In genomic region chr5:21283356-21284062, GRCm38 (mm10) we compare ENCODE assay signal across 14 mouse cellular contexts.
DNase-seq lines count a peak whose midpoint lies in the region; ATAC-seq and TF ChIP-seq lines count a peak whose summit lies in the region.
"Had no signal": no experiment of that assay in that cellular context is flagged by ENCODE, and none has a peak within 500 bp of the region (broad histone marks: within the 10 kb centered on the region; RNA-seq: fewer than 3 reads in every experiment).

No protein-coding gene starts in this region.

- WGBS in midbrain, embryonic 11.5 days = 91% methylated on average over 12 of the region's 12 CpGs
- 92% methylated on average over 12 of the region's 12 CpGs for WGBS in midbrain, embryonic 15.5 days

- no peaks in the 10 kb centered on the region for H3K36me3 ChIP-seq in midbrain, embryonic 11.5 days (ENCODE audit: control insufficient read depth, insufficient read depth, low read length)
- no peaks in the 10 kb centered on the region for H3K36me3 ChIP-seq in midbrain, embryonic 15.5 days (replicated peaks)
- H3K36me3 ChIP-seq: embryonic facial prominence, embryonic 10.5 days; heart, embryonic 15.5 days; midbrain, embryonic 10.5 days had no signal

- H3K9ac ChIP-seq in midbrain, embryonic 11.5 days (ENCODE audit: low read length) = no peak overlapping the region
- H3K9ac ChIP-seq in midbrain, embryonic 15.5 days = no peak overlapping the region
- H3K9ac ChIP-seq: heart, embryonic 15.5 days had no signal

- H3K4me3 ChIP-seq in gastrocnemius, adult 2 months = no peak overlapping the region
- no peak overlapping the region for H3K4me3 ChIP-seq in midbrain, embryonic 11.5 days (ENCODE audit: low read depth, low read length)
- H3K4me3 ChIP-seq in midbrain, embryonic 15.5 days = no peak overlapping the region
- H3K4me3 ChIP-seq: embryonic facial prominence, embryonic 10.5 days; heart, embryonic 15.5 days; midbrain, embryonic 10.5 days had no signal

- no peaks in the 10 kb centered on the region for H3K4me1 ChIP-seq in midbrain, embryonic 11.5 days (ENCODE audit: control insufficient read depth, insufficient read depth, low read length)
- no peaks in the 10 kb centered on the region for H3K4me1 ChIP-seq in midbrain, embryonic 15.5 days
- H3K4me1 ChIP-seq: embryonic facial prominence, embryonic 10.5 days; midbrain, embryonic 10.5 days had no signal

- H3K4me2 ChIP-seq in midbrain, embryonic 11.5 days = no peak overlapping the region
- no peak overlapping the region for H3K4me2 ChIP-seq in midbrain, embryonic 15.5 days
- H3K4me2 ChIP-seq: heart, embryonic 15.5 days had no signal

- H3K27ac ChIP-seq in gastrocnemius, adult 2 months = peak overlapping the region; percentile 76
- no peak overlapping the region for H3K27ac ChIP-seq in midbrain, embryonic 11.5 days (ENCODE audit: low read depth, low read length)
- H3K27ac ChIP-seq in midbrain, embryonic 15.5 days = no peak overlapping the region
- H3K27ac ChIP-seq: embryonic facial prominence, embryonic 10.5 days; heart, embryonic 15.5 days; midbrain, embryonic 10.5 days had no signal

- no peaks in the 10 kb centered on the region for H3K27me3 ChIP-seq in midbrain, embryonic 11.5 days (ENCODE audit: control insufficient read depth, insufficient read depth, low read length)
- H3K27me3 ChIP-seq in midbrain, embryonic 15.5 days (replicated peaks) = no peaks in the 10 kb centered on the region; the same call in 1 of the 2 replicates
- H3K27me3 ChIP-seq: heart, embryonic 15.5 days had no signal

- no peaks in the 10 kb centered on the region for H3K9me3 ChIP-seq in midbrain, embryonic 11.5 days (ENCODE audit: control insufficient read depth, low read length)
- H3K9me3 ChIP-seq in midbrain, embryonic 15.5 days = no peaks in the 10 kb centered on the region
- H3K9me3 ChIP-seq: embryonic facial prominence, embryonic 10.5 days; heart, embryonic 15.5 days; midbrain, embryonic 10.5 days had no signal

- ATAC-seq in midbrain, embryonic 11.5 days (ENCODE audit: low FRiP score) = no peak
- no peak for ATAC-seq in midbrain, embryonic 15.5 days (replicated peaks)
- no peak for ATAC-seq in CD4-positive, CD25-positive, alpha-beta regulatory T cell, adult 4 months
- no peak for ATAC-seq in cerebellum, adult (ENCODE audit: insufficient number of reproducible peaks, low FRiP score, low TSS enrichment)
- ATAC-seq: hindbrain, embryonic 16.5 days had no signal

- intact Hi-C loops in gastrocnemius, adult 2 months (cut with DNase I) = loop anchor here (5.0 kb wide), 2 partner anchors 44 to 89 kb away; partner anchors contain the start of gene Fgl2

- no peak for TF ChIP-seq CTCF in gastrocnemius, adult 2 months (IDR thresholded peaks at IDR 0.05)

- DNase-seq in gastrocnemius, adult 2 months = peak; percentile 52
- DNase-seq in gastrocnemius, postnatal 4 days (ENCODE audit: low spot score in 2 of 2) = no peak
- peak; percentile 10 for DNase-seq in midbrain, embryonic 11.5 days (ENCODE audit: low spot score, missing footprints)
- peak; percentile 19 for DNase-seq in brain, adult 2 months (ENCODE audit: low read depth, low spot score)
- no peak for DNase-seq in left cerebral cortex, adult 18-20 months (ENCODE audit: low spot score in 2 of 2)
- DNase-seq: cerebellum, adult 9-11 months; kidney, adult 9 months had no signal

Comparison
In these comparisons a context has a peak if more than half of its experiments do, and no peak if none do; other contexts are left out.
1. DNase-seq: peak in gastrocnemius, adult 2 months (single experiment), midbrain, embryonic 11.5 days (single experiment) and brain, adult 2 months (single experiment); none in gastrocnemius, postnatal 4 days (0 of 2) and left cerebral cortex, adult 18-20 months (0 of 2).